In genomic region chr4:130872414-130872813, GRCm38 (mm10) we compare ENCODE assay signal across 25 mouse cellular contexts. TPM values are rescaled to one million over a fixed set of nuclear protein-coding genes. Genes with fewer than 3 reads are reported as not detected.
DNase-seq lines count a peak whose midpoint lies in the region; ATAC-seq and TF ChIP-seq lines count a peak whose summit lies in the region.
"Had no signal": no experiment of that assay in that cellular context is flagged by ENCODE, and none has a peak within 500 bp of the region (broad histone marks: within the 10 kb centered on the region; RNA-seq: fewer than 3 reads in every experiment).

No protein-coding gene starts in this region.

- no peak for TF ChIP-seq POLR2A in brain, embryonic 14.5 days (IDR thresholded peaks at IDR 0.05; ENCODE audit: borderline replicate concordance, extremely low read depth, insufficient read depth, insufficient read length, poor library complexity, severe bottlenecking)

- WGBS in forebrain, postnatal 0 days, result 18% methylated on average over 11 of the region's 11 CpGs
- WGBS in forebrain, embryonic 16.5 days, result 14% methylated on average over 11 of the region's 11 CpGs
- WGBS in hindbrain, embryonic 15.5 days, result 23% methylated on average over 11 of the region's 11 CpGs
- WGBS in midbrain, embryonic 14.5 days, result 23% methylated on average over 11 of the region's 11 CpGs

- no peak for DNase-seq in forebrain, postnatal 0 days
- DNase-seq in brain, embryonic 14.5 days (ENCODE audit: low read depth), result peak; percentile 55
- DNase-seq in midbrain, embryonic 14.5 days, result peak; percentile 49
- DNase-seq in cerebellum, postnatal 4 days (ENCODE audit: low spot score in 2 of 2), result no peak
- DNase-seq in cerebellum, adult 9-11 months, result no peak
- no peak for DNase-seq in spleen, postnatal 4 days (ENCODE audit: low spot score in 2 of 2)
- DNase-seq: adrenal gland, postnatal 10 days; cerebellum, adult 11 months; cerebellum, adult 9-10 months; gastrocnemius, postnatal 14 days; heart, postnatal 14 days; kidney, adult 9 months; kidney, postnatal 10 days; layer of hippocampus, adult 9-11 months; liver; lung, adult 2 months; lung, postnatal 10 days; thymus, postnatal 25 days had no signal

- TF ChIP-seq CTCF in forebrain, postnatal 0 days (IDR thresholded peaks at IDR 0.05; ENCODE audit: low read depth), result no peak
- no peak for TF ChIP-seq CTCF in brain, embryonic 14.5 days (IDR thresholded peaks at IDR 0.05; ENCODE audit: borderline replicate concordance, extremely low read depth, insufficient read depth, insufficient read length)

- no peak overlapping the region for H3K4me2 ChIP-seq in forebrain, postnatal 0 days (ENCODE audit: low read depth)
- no peak overlapping the region for H3K4me2 ChIP-seq in forebrain, embryonic 16.5 days (ENCODE audit: low read length)
- H3K4me2 ChIP-seq in hindbrain, embryonic 15.5 days, result no peak overlapping the region
- H3K4me2 ChIP-seq in midbrain, embryonic 14.5 days (ENCODE audit: low read length), result no peak overlapping the region
- H3K4me2 ChIP-seq: embryonic facial prominence, embryonic 13.5 days; stomach, embryonic 15.5 days had no signal

- H3K36me3 ChIP-seq in forebrain, postnatal 0 days (ENCODE audit: insufficient read depth), result no peaks in the 10 kb centered on the region
- no peaks in the 10 kb centered on the region for H3K36me3 ChIP-seq in forebrain, embryonic 16.5 days (ENCODE audit: control insufficient read depth, insufficient read depth)
- no peaks in the 10 kb centered on the region for H3K36me3 ChIP-seq in hindbrain, embryonic 15.5 days
- H3K36me3 ChIP-seq in midbrain, embryonic 14.5 days (ENCODE audit: control insufficient read depth, insufficient read depth, low read length), result no peaks in the 10 kb centered on the region
- H3K36me3 ChIP-seq: embryonic facial prominence, embryonic 13.5 days; stomach, embryonic 15.5 days had no signal

- peaks cover 6% of the 10 kb centered on the region for H3K27me3 ChIP-seq in forebrain, postnatal 0 days (ENCODE audit: insufficient read depth, low read length)
- H3K27me3 ChIP-seq in forebrain, embryonic 16.5 days (replicated peaks; ENCODE audit: control insufficient read depth, insufficient read depth, low read length), result peaks cover 31% of the 10 kb centered on the region
- 0 out of 2 replicates have a peak, but pooled peaks cover 10% of the 10 kb centered on the region for H3K27me3 ChIP-seq in hindbrain, embryonic 15.5 days
- peaks cover 20% of the 10 kb centered on the region; the same call in 1 of the 2 replicates for H3K27me3 ChIP-seq in midbrain, embryonic 14.5 days (ENCODE audit: control insufficient read depth, insufficient read depth, low read length)
- H3K27me3 ChIP-seq: Patski had no signal

- H3K27ac ChIP-seq in forebrain, postnatal 0 days (ENCODE audit: low read depth, low read length), result no peak overlapping the region
- H3K27ac ChIP-seq in forebrain, embryonic 16.5 days (ENCODE audit: low read length), result no peak overlapping the region
- peak overlapping the region; percentile 76 for H3K27ac ChIP-seq in hindbrain, embryonic 15.5 days (replicated peaks)
- H3K27ac ChIP-seq in midbrain, embryonic 14.5 days (replicated peaks; ENCODE audit: low read depth, low read length), result peak overlapping the region; percentile 58
- H3K27ac ChIP-seq: embryonic facial prominence, embryonic 13.5 days; liver, embryonic 14.5 days; stomach, embryonic 15.5 days had no signal

- no peak for ATAC-seq in forebrain, postnatal 0 days
- ATAC-seq in forebrain, embryonic 16.5 days, result no peak
- ATAC-seq in hindbrain, embryonic 15.5 days (ENCODE audit: low FRiP score, low read depth), result no peak
- no peak for ATAC-seq in midbrain, embryonic 14.5 days (ENCODE audit: low FRiP score, low TSS enrichment)
- ATAC-seq: intestine, postnatal 0 days; Patski had no signal

- H3K4me1 ChIP-seq in forebrain, postnatal 0 days (ENCODE audit: insufficient read depth), result peaks cover 11% of the 10 kb centered on the region; the same call in 1 of the 2 replicates
- H3K4me1 ChIP-seq in forebrain, embryonic 16.5 days (replicated peaks; ENCODE audit: control insufficient read depth, insufficient read depth, low read length), result peaks cover 13% of the 10 kb centered on the region
- peaks cover 41% of the 10 kb centered on the region for H3K4me1 ChIP-seq in hindbrain, embryonic 15.5 days (replicated peaks)
- H3K4me1 ChIP-seq in midbrain, embryonic 14.5 days (ENCODE audit: control insufficient read depth, insufficient read depth, low read length), result peaks cover 19% of the 10 kb centered on the region

- H3K9me3 ChIP-seq in forebrain, postnatal 0 days (ENCODE audit: low read length), result no peaks in the 10 kb centered on the region
- H3K9me3 ChIP-seq in forebrain, embryonic 16.5 days (ENCODE audit: control insufficient read depth, low read length), result no peaks in the 10 kb centered on the region
- H3K9me3 ChIP-seq in hindbrain, embryonic 15.5 days, result no peaks in the 10 kb centered on the region
- H3K9me3 ChIP-seq in midbrain, embryonic 14.5 days (ENCODE audit: control insufficient read depth, low read length), result no peaks in the 10 kb centered on the region
- H3K9me3 ChIP-seq: embryonic facial prominence, embryonic 13.5 days; stomach, embryonic 15.5 days had no signal

- no peak overlapping the region for H3K4me3 ChIP-seq in forebrain, postnatal 0 days (ENCODE audit: low read depth, low read length)
- no peak overlapping the region for H3K4me3 ChIP-seq in forebrain, embryonic 16.5 days (replicated peaks; ENCODE audit: low read length)
- no peak overlapping the region for H3K4me3 ChIP-seq in hindbrain, embryonic 15.5 days
- no peak overlapping the region for H3K4me3 ChIP-seq in midbrain, embryonic 14.5 days (replicated peaks; ENCODE audit: low read depth, low read length)
- H3K4me3 ChIP-seq: embryonic facial prominence, embryonic 13.5 days; stomach, embryonic 15.5 days had no signal

- H3K9ac ChIP-seq in forebrain, postnatal 0 days, result peak overlapping the region; percentile 31; the same call in 1 of the 2 replicates
- H3K9ac ChIP-seq in forebrain, embryonic 16.5 days (replicated peaks; ENCODE audit: low read depth, low read length), result no peak overlapping the region
- H3K9ac ChIP-seq in hindbrain, embryonic 15.5 days, result no peak overlapping the region
- H3K9ac ChIP-seq in midbrain, embryonic 14.5 days (replicated peaks; ENCODE audit: low read length), result no peak overlapping the region; the same call in 1 of the 2 replicates
- H3K9ac ChIP-seq: embryonic facial prominence, embryonic 13.5 days; liver, embryonic 14.5 days; stomach, embryonic 15.5 days had no signal

RNA-seq across cellular contexts. Expression of gene Laptm5, which starts 40.5 kb away (rescaled TPM):
- total RNA-seq in forebrain, postnatal 0 days (2014; rRNA removed), result 17.5 and 25.5 TPM in 2 replicates
- 30.2 and 34.3 TPM in 2 replicates for polyA plus RNA-seq in forebrain, postnatal 0 days (2015; fragmentation: Nextera tagmentation; extraction: Ambion mirVana)
- polyA plus RNA-seq in forebrain, embryonic 16.5 days (2015; fragmentation: Nextera tagmentation; extraction: Ambion mirVana), result 18.5 and 23.4 TPM in 2 replicates
- polyA plus RNA-seq in brain, embryonic 14.5 days (2012; rRNA removed), result 22.6 and 26.5 TPM in 2 replicates
- 24.9 and 34.6 TPM in 2 replicates for polyA plus RNA-seq in hindbrain, embryonic 15.5 days (2015; fragmentation: Nextera tagmentation; extraction: Ambion mirVana)
- 14.3 and 31.7 TPM in 2 replicates for polyA plus RNA-seq in midbrain, embryonic 14.5 days (2014; fragmentation: Nextera tagmentation; extraction: Ambion mirVana)
- polyA plus RNA-seq: Patski had no signal

Comparison
In these comparisons a context has a peak if more than half of its experiments do, and no peak if none do; other contexts are left out.
1. DNase-seq: peak in brain, embryonic 14.5 days (single experiment) and midbrain, embryonic 14.5 days (single experiment); none in forebrain, postnatal 0 days (single experiment), cerebellum, postnatal 4 days (0 of 2), cerebellum, adult 9-11 months (single experiment) and spleen, postnatal 4 days (0 of 2).
2. H3K27ac ChIP-seq: peak in hindbrain, embryonic 15.5 days (single experiment) and midbrain, embryonic 14.5 days (single experiment); none in forebrain, postnatal 0 days (single experiment) and forebrain, embryonic 16.5 days (single experiment).